Mouse (Mus musculus) megakaryocyte, adult 5-6 weeks (primary cell): ENCODE measurements at regions not wholly inside any gene's neighbourhood (a gene's known extent, or its start where the extent isn't known, plus 50 kb on each side); places are given as distances from the start of the nearest gene placed in this dataset.

Experiments used
- ATAC-seq: 2 replicates; pipeline ENCODE4 v1.8.0; 2016; ENCODE audit warnings: mild to moderate bottlenecking, inconsistent platforms; ENCODE audit not compliant: poor library complexity, severe bottlenecking

GRCm38 (mm10) chrX:99415701-99416100 lies 55.4 kb downstream of the Pja1 start:
- no peak for ATAC-seq

- ATAC-seq, result no peak
Observed at GRCm38 (mm10) chrX:99410942-99411341, 60.1 kb downstream of the Pja1 start.

DNA sequence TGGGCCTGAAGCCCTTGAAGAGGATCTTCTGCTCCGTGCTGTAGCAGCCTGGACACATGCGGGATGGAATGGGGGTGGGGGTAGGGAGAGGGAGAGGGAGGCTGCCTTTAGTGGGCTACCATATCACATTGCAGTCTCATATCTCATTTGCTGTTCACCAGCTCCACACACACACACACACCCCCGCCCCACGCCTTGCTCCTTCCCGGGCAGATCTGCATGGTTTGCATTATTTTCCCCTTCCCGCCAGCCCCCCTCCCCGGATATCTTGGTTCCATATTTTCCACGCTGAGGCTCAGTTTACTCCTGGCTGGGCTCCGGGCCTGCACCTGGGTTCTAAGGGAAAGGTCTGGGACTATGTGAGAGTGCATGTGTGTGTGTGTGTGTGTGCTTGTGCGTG lies 61.2 kb downstream of the Pja1 start:
- no peak for ATAC-seq

DNA sequence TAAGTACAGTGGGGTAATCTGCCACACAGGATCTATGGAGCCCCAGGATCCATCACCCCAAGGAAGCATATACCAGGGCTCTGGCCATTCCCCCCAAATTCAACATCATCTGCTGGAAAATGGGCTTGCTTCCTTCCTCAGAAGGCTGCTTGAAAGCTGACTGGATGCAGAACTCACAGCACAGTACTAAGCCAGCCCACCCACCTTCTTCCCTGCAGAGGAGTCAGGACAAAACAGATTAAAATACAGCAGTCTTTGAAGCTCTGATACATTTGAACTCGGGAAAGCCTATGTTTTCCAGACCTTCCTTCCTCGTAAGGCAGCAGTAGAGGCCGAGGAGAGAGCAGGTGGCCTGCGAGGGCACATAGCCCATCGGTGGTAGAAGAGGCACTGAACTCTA lies 61.7 kb downstream of the Pja1 start:
- no peak for ATAC-seq

GRCm38 (mm10) chrX:99408804-99409203 lies 62.3 kb downstream of the Pja1 start:
- no peak for ATAC-seq

GRCm38 (mm10) chrX:99405843-99406242 lies 65.2 kb downstream of the Pja1 start:
- ATAC-seq, result no peak

DNA sequence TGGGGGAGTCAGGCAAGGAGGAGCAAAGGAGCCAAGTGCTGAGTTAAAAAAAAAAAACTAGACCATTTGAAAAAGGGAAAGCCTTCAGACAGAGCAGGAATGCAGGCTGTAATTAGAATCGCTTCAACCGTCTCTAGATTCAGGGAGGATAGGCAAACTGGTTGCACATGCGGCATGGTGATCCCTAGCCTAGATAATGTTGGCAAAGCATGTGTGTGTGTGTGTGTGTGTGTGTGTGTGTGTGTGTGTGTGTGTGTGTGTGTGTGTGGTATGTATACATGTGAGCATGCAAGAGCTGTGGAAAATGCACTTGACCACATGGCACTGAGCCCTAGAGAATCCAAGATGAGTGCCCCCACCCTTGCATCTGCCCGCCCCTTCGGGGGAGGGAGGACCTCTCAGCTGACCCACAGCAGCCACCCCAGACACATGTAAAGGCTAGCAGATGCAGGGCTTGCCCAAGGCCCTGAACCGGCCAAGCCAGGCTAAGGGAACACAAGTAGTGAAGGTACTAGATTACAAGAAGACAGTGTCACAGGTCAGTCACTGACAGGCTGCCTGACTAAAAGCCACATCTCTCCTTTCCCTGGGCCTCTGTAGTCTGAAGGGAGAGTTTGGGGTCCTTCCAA lies 67.4 kb downstream of the Pja1 start:
- no peak for ATAC-seq

- no peak for ATAC-seq
Observed at GRCm38 (mm10) chrX:99402841-99403520, 68.1 kb downstream of the Pja1 start.

DNA sequence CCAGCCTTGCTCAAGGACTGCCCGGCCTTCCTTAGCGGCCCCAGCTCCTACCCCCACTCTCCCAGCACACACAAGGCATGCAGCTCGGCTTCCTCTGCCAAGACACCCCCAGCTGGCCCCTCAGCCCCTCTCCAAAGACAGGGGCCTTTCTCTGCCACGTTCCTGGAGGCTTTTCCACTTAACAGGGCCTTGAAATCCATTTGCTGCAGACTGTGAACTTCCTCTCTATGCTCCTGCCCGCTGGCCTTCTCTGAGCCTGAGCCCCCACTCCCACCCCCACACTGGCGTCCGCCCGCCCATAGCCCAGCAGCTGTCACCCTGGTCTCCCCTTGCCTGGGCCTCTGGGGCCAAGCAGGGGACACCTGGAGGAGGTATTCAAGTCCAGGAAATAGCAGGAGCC lies 73.7 kb downstream of the Pja1 start:
- no peak for ATAC-seq

DNA sequence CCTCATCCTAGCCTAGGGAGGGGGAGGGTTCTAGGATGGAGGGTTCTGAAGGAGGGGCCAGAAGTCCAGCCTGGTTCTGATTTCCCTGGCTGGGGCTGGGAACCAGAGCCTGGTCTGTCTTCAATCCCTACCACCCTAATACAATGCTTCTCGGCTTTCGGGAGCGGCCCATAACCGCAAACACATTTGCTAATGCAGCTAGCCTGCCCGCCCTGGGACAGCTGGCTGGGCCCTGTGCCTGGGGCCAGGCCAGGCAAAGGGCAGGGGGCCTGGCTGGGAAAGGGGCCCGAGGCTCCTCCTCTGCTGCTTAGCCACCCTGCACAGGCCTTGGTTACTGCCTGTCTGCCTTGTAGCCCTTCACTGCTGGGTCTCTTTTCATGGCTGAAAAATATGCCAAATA lies 74.9 kb downstream of the Pja1 start:
- ATAC-seq, result no peak

- no peak for ATAC-seq
Observed at GRCm38 (mm10) chrX:99395067-99395466, 76.0 kb downstream of the Pja1 start.

- ATAC-seq, result no peak
Observed at GRCm38 (mm10) chrX:99391628-99392027, 79.4 kb downstream of the Pja1 start.

DNA sequence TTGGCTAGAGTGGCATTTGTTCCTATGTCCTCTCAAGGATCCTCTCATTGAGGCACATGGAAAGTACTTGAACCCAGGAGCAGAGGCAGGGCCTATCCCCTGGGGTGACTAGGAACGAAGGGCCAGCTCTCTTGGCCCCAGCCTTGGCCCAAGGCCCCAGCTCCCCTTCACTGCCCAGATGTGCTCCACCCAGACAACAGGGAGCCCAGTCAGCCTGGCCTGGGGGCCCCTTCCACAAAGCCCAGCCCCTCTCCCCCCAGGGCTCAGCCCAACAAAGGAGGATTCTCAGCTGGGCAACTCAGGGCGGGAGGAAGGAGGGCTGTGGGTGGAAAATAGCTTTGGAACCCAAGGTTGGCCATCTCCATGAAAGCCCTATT lies 80.6 kb downstream of the Pja1 start:
- no peak for ATAC-seq

- ATAC-seq, result no peak
Observed at GRCm38 (mm10) chrX:99389778-99390461, 81.2 kb downstream of the Pja1 start.

GRCm38 (mm10) chrX:99370711-99371110 lies 100.4 kb downstream of the Pja1 start:
- no peak for ATAC-seq

DNA sequence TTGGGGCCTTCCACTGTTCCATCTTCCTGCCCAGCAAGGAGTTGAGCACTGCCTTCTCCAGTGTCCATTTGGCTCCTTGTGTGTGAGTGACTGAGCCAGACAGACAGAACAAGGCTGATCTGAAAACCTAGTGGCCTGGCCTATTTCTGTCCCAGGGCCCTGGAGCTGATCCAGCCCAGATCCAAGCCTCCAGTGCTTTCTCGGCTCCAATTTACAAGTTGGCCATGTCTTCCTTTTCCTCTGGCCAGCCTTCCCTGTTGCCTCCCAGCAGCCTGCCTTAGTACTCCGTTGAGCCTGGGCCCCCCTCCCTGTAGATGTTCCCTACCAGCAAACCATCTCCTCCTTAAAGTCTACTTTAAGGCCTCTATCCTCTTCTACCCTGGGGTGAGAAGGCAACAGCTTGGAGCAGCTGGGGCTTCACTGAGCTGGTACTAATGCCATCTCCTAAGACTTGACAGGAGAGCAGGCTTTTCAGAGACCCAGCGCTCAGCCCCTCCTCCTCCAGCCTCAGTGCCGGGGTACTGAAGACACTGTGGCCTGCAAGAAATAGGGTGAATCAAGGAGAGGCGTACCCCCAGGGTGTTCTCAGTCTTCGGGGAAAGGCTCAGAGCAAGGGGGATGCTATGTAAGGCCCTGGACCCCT lies 101.7 kb downstream of the Pja1 start:
- no peak for ATAC-seq

DNA sequence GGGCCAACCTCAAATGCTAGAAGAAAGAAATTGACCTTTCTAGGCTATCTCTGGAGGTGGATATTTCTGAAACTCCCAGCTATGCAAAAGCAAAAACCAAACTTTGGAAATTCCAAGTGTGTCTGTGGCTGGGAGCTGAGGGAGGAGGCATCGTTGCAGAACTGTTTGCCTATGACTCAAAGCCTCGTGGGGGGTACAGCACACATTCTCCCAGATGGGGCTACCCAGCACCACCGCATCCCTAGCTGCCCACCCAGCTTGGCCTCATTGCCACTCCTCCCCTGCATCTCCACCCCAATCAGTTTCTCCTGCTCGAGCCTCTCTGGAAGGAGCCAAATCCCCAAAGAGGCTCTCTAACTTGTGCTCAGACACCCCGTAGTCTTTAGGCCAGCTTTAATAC lies 107.0 kb downstream of the Pja1 start:
- no peak for ATAC-seq

DNA sequence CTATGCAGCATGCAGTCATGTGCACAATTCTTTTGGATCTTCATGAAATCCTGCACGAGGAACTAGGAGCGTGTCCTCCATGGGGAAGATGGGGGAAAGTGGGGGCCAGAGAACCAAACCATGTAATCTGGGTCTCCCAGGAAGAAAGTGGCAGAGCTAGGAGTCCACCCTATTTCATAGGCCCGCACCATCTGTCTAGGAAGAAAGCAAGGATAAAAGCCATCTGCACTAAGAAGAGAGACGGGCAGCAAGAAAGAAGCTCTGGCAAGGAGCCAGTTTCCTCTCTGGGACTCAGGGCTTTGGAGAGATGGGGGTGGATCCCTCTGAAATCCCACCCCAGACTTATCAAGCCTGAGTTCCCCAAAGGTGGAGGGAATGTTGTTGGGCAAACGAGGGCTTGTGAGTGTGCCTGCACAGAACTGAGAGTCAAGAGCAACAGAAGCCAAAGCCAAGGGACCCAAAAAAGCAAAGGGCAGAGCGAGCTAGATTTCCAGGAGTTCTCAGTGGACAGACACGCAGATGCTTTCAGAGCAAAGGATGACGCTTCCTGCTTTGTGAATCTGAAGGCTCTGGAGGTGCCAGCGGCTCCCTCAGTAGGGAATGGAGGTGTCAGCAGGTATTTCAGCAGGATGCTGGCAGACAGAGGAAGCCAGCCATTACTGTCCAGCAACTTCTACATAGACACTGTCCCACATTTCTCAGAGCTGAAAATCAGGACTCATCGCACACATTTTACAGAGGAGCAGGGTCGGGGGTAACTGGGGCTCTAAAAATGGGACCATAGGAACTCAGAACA lies 110.8 kb downstream of the Pja1 start:
- ATAC-seq, result no peak

GRCm38 (mm10) chrX:99358784-99359183 lies 112.3 kb downstream of the Pja1 start:
- ATAC-seq, result no peak

- ATAC-seq, result no peak
Observed at GRCm38 (mm10) chrX:99358051-99358617, 112.9 kb downstream of the Pja1 start.

- ATAC-seq, result no peak
Observed at GRCm38 (mm10) chrX:99355128-99355527, 115.9 kb downstream of the Pja1 start.
